8 mouse cellular contexts compared by ENCODE assay signal in genomic region chr12:87266827-87267603, GRCm38 (mm10). TPM values are rescaled to one million over a fixed set of nuclear protein-coding genes. Genes with fewer than 3 reads are reported as not detected.
A peak's percentile ranks its signal among the peaks of the same experiment; 100 is the strongest.
DNase-seq lines count a peak whose midpoint lies in the region; ATAC-seq and TF ChIP-seq lines count a peak whose summit lies in the region.

No protein-coding gene starts in this region.

- H3K27me3 ChIP-seq in heart, embryonic 15.5 days, result no peaks in the 10 kb centered on the region
- no peaks in the 10 kb centered on the region for H3K27me3 ChIP-seq in erythroblast, embryonic 14.5 days (ENCODE audit: control insufficient read depth)
- no peaks in the 10 kb centered on the region for H3K27me3 ChIP-seq in limb, embryonic 12.5 days
- no peaks in the 10 kb centered on the region for H3K27me3 ChIP-seq in midbrain, postnatal 0 days (ENCODE audit: insufficient read depth, low read length)

- H3K9ac ChIP-seq in heart, embryonic 15.5 days, result peak overlapping the region; percentile 89
- peak overlapping the region; percentile 94 for H3K9ac ChIP-seq in ES-E14 (ENCODE audit: insufficient read depth, low read depth, low read length, poor library complexity, severe bottlenecking)
- peak overlapping the region; percentile 73 for H3K9ac ChIP-seq in limb, embryonic 12.5 days (replicated peaks)
- peak overlapping the region; percentile 71 for H3K9ac ChIP-seq in midbrain, postnatal 0 days (replicated peaks; ENCODE audit: low read length, poor library complexity, severe bottlenecking)

- no peak for DNase-seq in heart, adult 18-20 months
- DNase-seq in ES-E14 (ENCODE audit: low read depth, low spot score), result no peak
- DNase-seq in midbrain, postnatal 0 days (ENCODE audit: low spot score), result peak; percentile 26
- DNase-seq in adrenal gland, postnatal 25 days, result no peak
- DNase-seq in yolk sac, embryonic 10.5 days (ENCODE audit: low spot score), result no peak

- peaks cover 9% of the 10 kb centered on the region for H3K4me1 ChIP-seq in heart, embryonic 15.5 days (replicated peaks)
- peaks cover 0 to 3% of the 10 kb centered on the region in 2 experiments; a peak in 1 of 4 replicates for H3K4me1 ChIP-seq in ES-E14 (ENCODE audit: control insufficient read depth in 2 of 2, insufficient read depth in 2 of 2, low read length in 2 of 2, poor library complexity in 1 of 2)
- peaks cover 32% of the 10 kb centered on the region for H3K4me1 ChIP-seq in erythroblast, embryonic 14.5 days (ENCODE audit: control insufficient read depth)
- H3K4me1 ChIP-seq in limb, embryonic 12.5 days (replicated peaks), result peaks cover 13% of the 10 kb centered on the region
- 0 out of 2 replicates have a peak, but pooled peaks cover 9% of the 10 kb centered on the region for H3K4me1 ChIP-seq in midbrain, postnatal 0 days (ENCODE audit: insufficient read depth, low read length)

- ATAC-seq in heart, embryonic 15.5 days (replicated peaks; ENCODE audit: insufficient number of reproducible peaks, insufficient read depth, low FRiP score, low read depth), result peak; percentile 58
- ATAC-seq in limb, embryonic 12.5 days (ENCODE audit: insufficient number of reproducible peaks, insufficient read depth, low FRiP score, low TSS enrichment, low read depth), result peak; percentile 71
- ATAC-seq in midbrain, postnatal 0 days (ENCODE audit: low FRiP score), result peak; percentile 70

- no peaks in the 10 kb centered on the region for H3K9me3 ChIP-seq in heart, embryonic 15.5 days (replicated peaks)
- no peaks in the 10 kb centered on the region for H3K9me3 ChIP-seq in ES-E14 (ENCODE audit: control insufficient read depth, insufficient read depth, low read depth, low read length)
- no peaks in the 10 kb centered on the region for H3K9me3 ChIP-seq in erythroblast, embryonic 14.5 days (ENCODE audit: control insufficient read depth, low read length)
- H3K9me3 ChIP-seq in limb, embryonic 12.5 days, result no peaks in the 10 kb centered on the region
- H3K9me3 ChIP-seq in midbrain, postnatal 0 days (ENCODE audit: low read length), result no peaks in the 10 kb centered on the region

- peaks cover 45% of the 10 kb centered on the region for H3K36me3 ChIP-seq in heart, embryonic 15.5 days
- H3K36me3 ChIP-seq in ES-E14 (ENCODE audit: control insufficient read depth, insufficient read depth, low read length, poor library complexity, severe bottlenecking), result peaks cover 30% of the 10 kb centered on the region
- H3K36me3 ChIP-seq in erythroblast, embryonic 14.5 days (ENCODE audit: control insufficient read depth), result peaks cover 50% of the 10 kb centered on the region
- H3K36me3 ChIP-seq in limb, embryonic 12.5 days, result peaks cover 56% of the 10 kb centered on the region
- H3K36me3 ChIP-seq in midbrain, postnatal 0 days (ENCODE audit: insufficient read depth, low read length), result peaks cover 33% of the 10 kb centered on the region

- peak overlapping the region; percentile 74 for H3K4me2 ChIP-seq in heart, embryonic 15.5 days
- H3K4me2 ChIP-seq in limb, embryonic 12.5 days, result peak overlapping the region; percentile 81
- H3K4me2 ChIP-seq in midbrain, postnatal 0 days (ENCODE audit: low read depth, low read length, poor library complexity, severe bottlenecking), result peak overlapping the region; percentile 62

- in situ Hi-C loops in ES-E14 (cut with MboI; ENCODE audit: low sequenced_read_pairs in 2 of 2, unreplicated experiment in 2 of 2), result no loop called here

- H3K27ac ChIP-seq in heart, embryonic 15.5 days, result peak overlapping the region; percentile 95
- peak overlapping the region; percentile 67 for H3K27ac ChIP-seq in ES-E14 (ENCODE audit: insufficient read depth, low read depth, low read length, poor library complexity, severe bottlenecking)
- H3K27ac ChIP-seq in limb, embryonic 12.5 days, result peak overlapping the region; percentile 94
- H3K27ac ChIP-seq in midbrain, postnatal 0 days (ENCODE audit: low read depth, low read length), result peak overlapping the region; percentile 86

- TF ChIP-seq CTCF in midbrain, postnatal 0 days (IDR thresholded peaks at IDR 0.05), result no peak

- H3K4me3 ChIP-seq in heart, embryonic 15.5 days, result peak overlapping the region; percentile 78
- peak overlapping the region; percentile 89 to 93 for H3K4me3 ChIP-seq in ES-E14 (ENCODE audit: insufficient read depth in 1 of 2, low read depth in 1 of 2, low read length in 2 of 2, poor library complexity in 1 of 2, severe bottlenecking in 1 of 2)
- peak overlapping the region; percentile 87 for H3K4me3 ChIP-seq in erythroblast, embryonic 14.5 days (replicated peaks)
- H3K4me3 ChIP-seq in limb, embryonic 12.5 days (replicated peaks), result peak overlapping the region; percentile 77
- peak overlapping the region; percentile 62 for H3K4me3 ChIP-seq in midbrain, postnatal 0 days (ENCODE audit: low read depth, low read length)

- WGBS in heart, embryonic 15.5 days, result under 1% methylated on average over 31 of the region's 31 CpGs
- WGBS in limb, embryonic 12.5 days, result under 1% methylated on average over 31 of the region's 31 CpGs
- 0% methylated on average over 31 of the region's 31 CpGs for WGBS in midbrain, postnatal 0 days

TF ChIP-seq in ES-E14, 5 proteins besides CTCF, POLR2A, EP300 and RAD21:
- TF ChIP-seq MAFK (IDR thresholded peaks at IDR 0.05; ENCODE audit: insufficient read depth, low read depth, low read length) (no peak), HCFC1 (IDR thresholded peaks at IDR 0.05; ENCODE audit: borderline replicate concordance, insufficient read depth, low read length) (no peak), ZNF384 (IDR thresholded peaks at IDR 0.05; ENCODE audit: low read depth, low read length) (no peak), CHD2 (IDR thresholded peaks at IDR 0.05; ENCODE audit: low read depth, low read length) (no peak), ZC3H11A (IDR thresholded peaks at IDR 0.05; ENCODE audit: borderline replicate concordance, low read depth, low read length) (no peak)

RNA-seq across cellular contexts. Expression of gene Ahsa1, which starts 0.7 kb away (rescaled TPM):
- polyA plus RNA-seq in heart, embryonic 15.5 days (2015; fragmentation: Nextera tagmentation; extraction: Ambion mirVana), result 175 and 176 TPM in 2 replicates
- 100 to 1,000 TPM; 155 to 174 TPM for total RNA-seq in heart, adult 18-20 months (2021)
- total RNA-seq in ES-E14 (2012; rRNA removed), result 224 and 305 TPM in 2 replicates
- polyA plus RNA-seq in erythroblast, embryonic 14.5 days (2012), result 12.6 and 13.5 TPM in 2 replicates
- polyA plus RNA-seq in limb, embryonic 12.5 days (2016; fragmentation: Nextera tagmentation; extraction: Ambion mirVana), result 224 and 227 TPM in 2 replicates
- total RNA-seq in midbrain, postnatal 0 days (2014; rRNA removed), result 113 and 116 TPM in 2 replicates
- 169 and 182 TPM in 2 replicates for polyA plus RNA-seq in midbrain, postnatal 0 days (2015; fragmentation: Nextera tagmentation; extraction: Ambion mirVana)
- 166 and 209 TPM in 2 replicates for total RNA-seq in adrenal gland, postnatal 25 days (2021)

RNA-seq across cellular contexts. Expression of gene Vipas39, which starts 1.0 kb away (rescaled TPM):
- polyA plus RNA-seq in heart, embryonic 15.5 days (2015; fragmentation: Nextera tagmentation; extraction: Ambion mirVana), result 29.8 and 37.7 TPM in 2 replicates
- total RNA-seq in heart, adult 18-20 months (2021), result 10 to 100 TPM; 22.0 to 24.6 TPM
- total RNA-seq in ES-E14 (2012; rRNA removed), result 29.8 and 36.3 TPM in 2 replicates
- polyA plus RNA-seq in erythroblast, embryonic 14.5 days (2012), result 0.06 TPM in 1 of 2 replicates, not detected in the other
- 53.9 and 55.1 TPM in 2 replicates for polyA plus RNA-seq in limb, embryonic 12.5 days (2016; fragmentation: Nextera tagmentation; extraction: Ambion mirVana)
- total RNA-seq in midbrain, postnatal 0 days (2014; rRNA removed), result 59.4 and 61.5 TPM in 2 replicates
- polyA plus RNA-seq in midbrain, postnatal 0 days (2015; fragmentation: Nextera tagmentation; extraction: Ambion mirVana), result 48.7 and 51.2 TPM in 2 replicates
- total RNA-seq in adrenal gland, postnatal 25 days (2021), result 36.4 and 36.7 TPM in 2 replicates

RNA-seq across cellular contexts. Expression of gene Noxred1, which starts 28.5 kb away (rescaled TPM):
- 0.47 and 0.74 TPM in 2 replicates for polyA plus RNA-seq in heart, embryonic 15.5 days (2015; fragmentation: Nextera tagmentation; extraction: Ambion mirVana)
- under 1 TPM; 0.46 to 0.69 TPM for total RNA-seq in heart, adult 18-20 months (2021)
- 2.2 and 3.0 TPM in 2 replicates for total RNA-seq in ES-E14 (2012; rRNA removed)
- 0.03 TPM in 1 of 2 replicates, not detected in the other for polyA plus RNA-seq in erythroblast, embryonic 14.5 days (2012)
- 0.99 and 1.2 TPM in 2 replicates for polyA plus RNA-seq in limb, embryonic 12.5 days (2016; fragmentation: Nextera tagmentation; extraction: Ambion mirVana)
- 0.88 and 2.2 TPM in 2 replicates for total RNA-seq in midbrain, postnatal 0 days (2014; rRNA removed)
- polyA plus RNA-seq in midbrain, postnatal 0 days (2015; fragmentation: Nextera tagmentation; extraction: Ambion mirVana), result 0.30 and 0.36 TPM in 2 replicates
- total RNA-seq in adrenal gland, postnatal 25 days (2021), result 0.52 and 0.76 TPM in 2 replicates

RNA-seq across cellular contexts. Expression of gene Ism2, which starts 32.5 kb away (rescaled TPM):
- 0.44 and 0.58 TPM in 2 replicates for polyA plus RNA-seq in heart, embryonic 15.5 days (2015; fragmentation: Nextera tagmentation; extraction: Ambion mirVana)
- not detected for total RNA-seq in heart, adult 18-20 months (2021)
- 3.0 and 3.2 TPM in 2 replicates for total RNA-seq in ES-E14 (2012; rRNA removed)
- not detected in 2 replicates for polyA plus RNA-seq in erythroblast, embryonic 14.5 days (2012)
- polyA plus RNA-seq in limb, embryonic 12.5 days (2016; fragmentation: Nextera tagmentation; extraction: Ambion mirVana), result 1.7 and 1.9 TPM in 2 replicates
- total RNA-seq in midbrain, postnatal 0 days (2014; rRNA removed), result 1.3 and 4.0 TPM in 2 replicates
- 1.3 and 1.6 TPM in 2 replicates for polyA plus RNA-seq in midbrain, postnatal 0 days (2015; fragmentation: Nextera tagmentation; extraction: Ambion mirVana)
- not detected in 2 replicates for total RNA-seq in adrenal gland, postnatal 25 days (2021)
